Comparison of ENCODE assay signal across 9 mouse cellular contexts in genomic region chr11:89092714-89093113, GRCm38 (mm10). TPM values are rescaled to one million over a fixed set of nuclear protein-coding genes. Genes with fewer than 3 reads are reported as not detected.
DNase-seq lines count a peak whose midpoint lies in the region; ATAC-seq and TF ChIP-seq lines count a peak whose summit lies in the region.
"Had no signal": no experiment of that assay in that cellular context is flagged by ENCODE, and none has a peak within 500 bp of the region (broad histone marks: within the 10 kb centered on the region; RNA-seq: fewer than 3 reads in every experiment).

No protein-coding gene starts in this region.

- no peak for DNase-seq in stomach, postnatal 0 days (ENCODE audit: low spot score)
- DNase-seq in gastrocnemius, postnatal 14 days, result peak; percentile 31
- peak; percentile 51 for DNase-seq in lung, postnatal 14 days
- DNase-seq in thymus, postnatal 4 days, result peak; percentile 43
- no peak for DNase-seq in urinary bladder, adult 18-20 months (ENCODE audit: low spot score in 2 of 2)
- no peak for DNase-seq in cerebellum, adult 8-10 months

- no peak for ATAC-seq in stomach, embryonic 15.5 days (ENCODE audit: insufficient read depth, low FRiP score, low read depth)
- no peak for ATAC-seq in stomach, postnatal 0 days (ENCODE audit: low FRiP score, low TSS enrichment)

- H3K4me2 ChIP-seq in stomach, embryonic 15.5 days, result peak overlapping the region; percentile 27; the same call in 1 of the 2 replicates
- no peak overlapping the region for H3K4me2 ChIP-seq in stomach, postnatal 0 days (replicated peaks; ENCODE audit: low read depth)

- intact Hi-C loops in gastrocnemius, postnatal 14 days (cut with DNase I; ENCODE audit: low total_unique reads), result no loop called here

- H3K27me3 ChIP-seq in stomach, embryonic 15.5 days (replicated peaks), result no peaks in the 10 kb centered on the region
- no peaks in the 10 kb centered on the region for H3K27me3 ChIP-seq in stomach, postnatal 0 days (ENCODE audit: control insufficient read depth, insufficient read depth, low read length)

- H3K4me1 ChIP-seq in stomach, embryonic 15.5 days, result no peaks in the 10 kb centered on the region
- H3K4me1 ChIP-seq in stomach, postnatal 0 days (replicated peaks; ENCODE audit: control insufficient read depth, insufficient read depth), result no peaks in the 10 kb centered on the region

- H3K27ac ChIP-seq in stomach, embryonic 15.5 days, result no peak overlapping the region
- H3K27ac ChIP-seq in stomach, postnatal 0 days (replicated peaks), result no peak overlapping the region

- TF ChIP-seq CTCF in stomach, postnatal 0 days (IDR thresholded peaks at IDR 0.05; ENCODE audit: low read depth), result no peak

- no peak overlapping the region for H3K9ac ChIP-seq in stomach, embryonic 15.5 days
- no peak overlapping the region for H3K9ac ChIP-seq in stomach, postnatal 0 days (ENCODE audit: low read length)

- 42% methylated on average over 9 of the region's 9 CpGs for WGBS in stomach, embryonic 15.5 days
- 28% methylated on average over 9 of the region's 9 CpGs for WGBS in stomach, postnatal 0 days

- TF ChIP-seq EP300 in stomach, postnatal 0 days (optimal IDR thresholded peaks at IDR 0.05), result no peak

- no peaks in the 10 kb centered on the region for H3K9me3 ChIP-seq in stomach, embryonic 15.5 days
- H3K9me3 ChIP-seq in stomach, postnatal 0 days (ENCODE audit: control insufficient read depth, low read length), result no peaks in the 10 kb centered on the region

- H3K4me3 ChIP-seq in stomach, embryonic 15.5 days (replicated peaks), result no peak overlapping the region
- no peak overlapping the region for H3K4me3 ChIP-seq in stomach, postnatal 0 days (ENCODE audit: low read depth, low read length)

- no peaks in the 10 kb centered on the region for H3K36me3 ChIP-seq in stomach, embryonic 15.5 days
- no peaks in the 10 kb centered on the region for H3K36me3 ChIP-seq in stomach, postnatal 0 days (ENCODE audit: control insufficient read depth, insufficient read depth, low read length)

RNA-seq across cellular contexts. Expression of gene Gm525, which starts 19.1 kb away (rescaled TPM):
- polyA plus RNA-seq in stomach, embryonic 15.5 days (2015; fragmentation: Nextera tagmentation; extraction: Ambion mirVana), result 1.7 and 2.1 TPM in 2 replicates
- 0.68 and 1.7 TPM in 2 replicates for polyA plus RNA-seq in stomach, postnatal 0 days (2015; fragmentation: Nextera tagmentation; extraction: Ambion mirVana)
- total RNA-seq in gastrocnemius, postnatal 14 days (2021), result not detected
- total RNA-seq: layer of hippocampus, adult 18-20 months had no signal
- polyA plus RNA-seq: neural tube, embryonic 11.5 days had no signal

RNA-seq across cellular contexts. Expression of gene Dgke, which starts 26.1 kb away (rescaled TPM):
- polyA plus RNA-seq in stomach, embryonic 15.5 days (2015; fragmentation: Nextera tagmentation; extraction: Ambion mirVana), result 3.8 and 4.0 TPM in 2 replicates
- 1.9 and 2.2 TPM in 2 replicates for polyA plus RNA-seq in stomach, postnatal 0 days (2015; fragmentation: Nextera tagmentation; extraction: Ambion mirVana)
- 1 to 10 TPM; 3.9 to 4.3 TPM for total RNA-seq in gastrocnemius, postnatal 14 days (2021)

Comparison
In these comparisons a context has a peak if more than half of its experiments do, and no peak if none do; other contexts are left out.
1. DNase-seq: peak in gastrocnemius, postnatal 14 days (single experiment), lung, postnatal 14 days (single experiment) and thymus, postnatal 4 days (single experiment); none in stomach, postnatal 0 days (single experiment), urinary bladder, adult 18-20 months (0 of 2) and cerebellum, adult 8-10 months (single experiment).